Mouse (Mus musculus): ENCODE measurements around the gene Padi1.

DNA sequence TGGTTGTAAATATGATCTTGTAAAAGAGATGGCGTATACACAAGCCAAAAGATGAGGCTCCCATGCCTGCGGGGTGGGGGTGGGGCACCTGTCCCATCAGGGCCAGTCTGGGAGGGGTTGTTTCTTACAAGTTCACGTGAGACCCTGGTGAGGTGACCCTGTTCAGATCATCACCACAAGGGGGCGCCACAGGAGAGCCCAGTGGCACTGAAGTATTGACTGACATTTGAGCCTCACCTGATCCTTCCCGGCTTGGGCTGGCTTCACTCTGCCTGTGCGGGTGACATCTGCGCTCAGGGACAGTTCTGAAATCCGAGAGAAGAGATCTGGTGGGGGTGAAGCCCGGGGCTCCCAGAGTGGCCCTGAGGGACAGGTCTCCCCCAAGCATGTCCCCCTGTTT, 82.4 kb downstream of the Padi1 start:
- peak; percentile 61 for TF ChIP-seq CTCF (IDR thresholded peaks at IDR 0.05; ENCODE audit: control insufficient read depth, insufficient read depth, insufficient read length)
- TF ChIP-seq MYOD1 (IDR thresholded peaks at IDR 0.05; ENCODE audit: control insufficient read depth, insufficient read length, low read depth) = no peak
- no peak for TF ChIP-seq CEBPB (IDR thresholded peaks at IDR 0.05; ENCODE audit: low read depth)
- TF ChIP-seq MYOG (IDR thresholded peaks at IDR 0.05; ENCODE audit: control insufficient read depth, extremely low read depth, insufficient read length) = no peak
- no peak for TF ChIP-seq MAX (IDR thresholded peaks at IDR 0.05)
- no peak for TF ChIP-seq FOSL1 (IDR thresholded peaks at IDR 0.05; ENCODE audit: insufficient read depth, low read length, poor library complexity, severe bottlenecking)

All from C2C12 (cell line).